Mouse (Mus musculus) liver, adult 2 months (tissue): ENCODE results near the gene Rnf213. TPM values are rescaled to one million over a fixed set of nuclear protein-coding genes. Genes with fewer than 3 reads are reported as not detected.

Experiments
- DNase-seq: peaks from one replicate; pipeline ENCODE4 v3.0.0-alpha.2; 2011; ENCODE audit warnings: low read depth, low spot score; ENCODE audit errors: extremely low read depth
- H3K27ac ChIP-seq: fragments of 200-500 bp; replicated peaks from 2 replicates; pipeline ENCODE4 v1.5.1; 2012; ENCODE audit warnings: low read depth, mild to moderate bottlenecking, control low read depth, inconsistent platforms, low read length; ENCODE audit not compliant: insufficient read depth
- H3K27me3 ChIP-seq: fragments of 200-500 bp; 2 replicates; pipeline ENCODE4 v1.6.1; 2012; ENCODE audit warnings: mild to moderate bottlenecking, moderate library complexity, low read length, inconsistent platforms; ENCODE audit not compliant: control insufficient read depth, insufficient read depth
- H3K36me3 ChIP-seq: fragments of 200-500 bp; 2 replicates; pipeline ENCODE4 v1.6.1; 2012; ENCODE audit warnings: low read length, inconsistent platforms; ENCODE audit not compliant: control insufficient read depth, insufficient read depth
- H3K4me1 ChIP-seq: fragments of 200-500 bp; 2 replicates; pipeline ENCODE4 v1.6.1; 2011; ENCODE audit warnings: low read length; ENCODE audit not compliant: control insufficient read depth, insufficient read depth
- H3K4me3 ChIP-seq: fragments of 200-500 bp; 2 replicates; pipeline ENCODE4 v1.5.1; 2011; ENCODE audit warnings: low read depth, mild to moderate bottlenecking, control low read depth, low read length, moderate library complexity; ENCODE audit not compliant: insufficient read depth
- H3K79me2 ChIP-seq: fragments of 200-500 bp; 2 replicates; pipeline ENCODE4 v1.6.1; 2012; ENCODE audit warnings: inconsistent platforms, mild to moderate bottlenecking, low read length, moderate library complexity; ENCODE audit not compliant: control insufficient read depth, insufficient read depth
- H3K9ac ChIP-seq: fragments of 200-500 bp; 2 replicates; pipeline ENCODE4 v1.6.1; 2012; ENCODE audit warnings: low read depth, mild to moderate bottlenecking, control low read depth, inconsistent platforms, low read length
- CTCF ChIP-seq: fragments of 200-500 bp; IDR thresholded peaks from 2 replicates; pipeline ENCODE4 v1.5.1; 2011; ENCODE audit warnings: low read depth, low read length, control low read depth
- POLR2A ChIP-seq: fragments of 200-500 bp; IDR thresholded peaks from 2 replicates; pipeline ENCODE4 v1.6.1; 2011; ENCODE audit warnings: low read length, control low read depth; ENCODE audit not compliant: insufficient read depth; ENCODE audit errors: extremely low read depth
- WGBS: fragments of 180-500 bp; shearing (Covaris S2); methylation state at CpG from one replicate; pipeline ENCODE4 v1.1.7; 2018; 5-methylcytosine and 5-hydroxymethylcytosine counted together
- polyA plus RNA-seq: library from polyadenylated mRNA; depleted of rRNA; stranded (reverse); fragments of >200 nt; gene quantifications from 2 replicates; pipeline ENCODE4 v1.2.3, GENCODE M21; 2012
- total RNA-seq: library from RNA; depleted of rRNA; stranded (reverse); fragments of >200 nt; gene quantifications from 2 replicates; pipeline ENCODE4 v1.2.3, GENCODE M21; 2014

Gene Rnf213
- total and polyA plus RNA-seq, 2 experiments: 16.9 to 43.5 TPM

- Histone ChIP-seq H3K4me3 (no peak overlapping the region), H3K79me2 (no peaks in the 10 kb centered on the region), H3K27me3 (no peaks in the 10 kb centered on the region), H3K27ac (no peak overlapping the region), H3K9ac (no peak overlapping the region), H3K36me3 (peaks cover 5% of the 10 kb centered on the region), H3K4me1 (no peaks in the 10 kb centered on the region; the same call in 1 of the 2 replicates)
- 67% methylated on average over 6 of the region's 6 CpGs for WGBS
- TF ChIP-seq CTCF (no peak), POLR2A (no peak)
- peak; percentile 8 for DNase-seq
These were observed 17.5 kb upstream of the Rnf213 start for GRCm38 (mm10) chr11:119375425-119375824.

GRCm38 (mm10) chr11:119377326-119377725, 15.6 kb upstream of the Rnf213 start:
- Histone ChIP-seq H3K4me1 (no peaks in the 10 kb centered on the region; the same call in 1 of the 2 replicates), H3K36me3 (peaks cover 6% of the 10 kb centered on the region), H3K79me2 (no peaks in the 10 kb centered on the region), H3K4me3 (no peak overlapping the region), H3K9ac (no peak overlapping the region), H3K27me3 (no peaks in the 10 kb centered on the region), H3K27ac (no peak overlapping the region)
- peak; percentile 25 for DNase-seq
- TF ChIP-seq POLR2A: no peak
- no peak for TF ChIP-seq CTCF
- WGBS: 90% methylated on average over 11 of the region's 11 CpGs

- H3K4me3 ChIP-seq: no peak overlapping the region
- 97% methylated on average over 1 of the region's 1 CpGs for WGBS
- DNase-seq: no peak
- H3K79me2 ChIP-seq: no peaks in the 10 kb centered on the region
- H3K4me1 ChIP-seq: no peaks in the 10 kb centered on the region; the same call in 1 of the 2 replicates
- no peak overlapping the region for H3K27ac ChIP-seq
- no peaks in the 10 kb centered on the region for H3K27me3 ChIP-seq
- H3K9ac ChIP-seq: no peak overlapping the region
- H3K36me3 ChIP-seq: peaks cover 6% of the 10 kb centered on the region
- TF ChIP-seq POLR2A (no peak), CTCF (no peak)
These were observed 14.3 kb upstream of the Rnf213 start for GRCm38 (mm10) chr11:119378551-119378950.

- Histone ChIP-seq H3K79me2 (no peaks in the 10 kb centered on the region), H3K9ac (no peak overlapping the region), H3K27ac (no peak overlapping the region), H3K36me3 (peaks cover 6% of the 10 kb centered on the region), H3K27me3 (no peaks in the 10 kb centered on the region), H3K4me1 (no peaks in the 10 kb centered on the region), H3K4me3 (no peak overlapping the region)
- 84% methylated on average over 9 of the region's 9 CpGs for WGBS
- no peak for DNase-seq
- TF ChIP-seq CTCF (no peak), POLR2A (no peak)
These were observed 11.1 kb upstream of the Rnf213 start for GRCm38 (mm10) chr11:119381631-119382337.

GRCm38 (mm10) chr11:119382338-119382850, 10.5 kb upstream of the Rnf213 start:
- Histone ChIP-seq H3K27ac (no peak overlapping the region), H3K9ac (no peak overlapping the region), H3K79me2 (no peaks in the 10 kb centered on the region), H3K4me1 (no peaks in the 10 kb centered on the region), H3K36me3 (peaks cover 6% of the 10 kb centered on the region), H3K27me3 (no peaks in the 10 kb centered on the region), H3K4me3 (no peak overlapping the region)
- WGBS: 81% methylated on average over 6 of the region's 6 CpGs
- DNase-seq: no peak
- TF ChIP-seq POLR2A: no peak

GRCm38 (mm10) chr11:119384904-119385303, 8.0 kb upstream of the Rnf213 start:
- no peak for TF ChIP-seq POLR2A
- Histone ChIP-seq H3K36me3 (peaks cover 6% of the 10 kb centered on the region), H3K4me3 (no peak overlapping the region), H3K79me2 (no peaks in the 10 kb centered on the region), H3K27ac (no peak overlapping the region), H3K4me1 (peaks cover 4% of the 10 kb centered on the region), H3K27me3 (no peaks in the 10 kb centered on the region), H3K9ac (no peak overlapping the region)
- no peak for DNase-seq
- 77% methylated on average over 4 of the region's 4 CpGs for WGBS
